Mouse (Mus musculus): ENCODE measurements around the gene Jak3.
"Not testable (repeated sequence)": the region's sequence is repeated elsewhere in the genome, so short reads cannot be mapped to it uniquely, and the experiment has no call there.

Jak3 gene

GRCm38 (mm10) chr8:71692509-71692908 is 16.4 kb downstream of the Jak3 start:
- DNase-seq: no peak

- DNase-seq: no peak
These were observed 17.3 kb downstream of the Jak3 start for GRCm38 (mm10) chr8:71693166-71694041.

- not testable (repeated sequence) for DNase-seq
These were observed 19.4 kb downstream of the Jak3 start for GRCm38 (mm10) chr8:71695456-71695855.

GRCm38 (mm10) chr8:71700493-71701269 is 24.6 kb downstream of the Jak3 start:
- no peak for DNase-seq

- DNase-seq: no peak
These were observed 25.5 kb downstream of the Jak3 start, which contains the start of gene B3gnt3 for GRCm38 (mm10) chr8:71701414-71702086. TSS of gene B3gnt3 (minus strand) at chr8:71701789.

GRCm38 (mm10) chr8:71702087-71702432 is 26.0 kb downstream of the Jak3 start:
- DNase-seq: no peak

GRCm38 (mm10) chr8:71702923-71703322 is 26.8 kb downstream of the Jak3 start:
- DNase-seq: no peak

GRCm38 (mm10) chr8:71703400-71703799 is 27.3 kb downstream of the Jak3 start:
- DNase-seq: not testable (repeated sequence)

GRCm38 (mm10) chr8:71707874-71708273 is 31.8 kb downstream of the Jak3 start:
- no peak for DNase-seq

GRCm38 (mm10) chr8:71709134-71709799 is 33.2 kb downstream of the Jak3 start:
- DNase-seq: no peak

- DNase-seq: peak; percentile 97
These were observed 33.8 kb downstream of the Jak3 start for GRCm38 (mm10) chr8:71709800-71710446.

- DNase-seq: no peak
These were observed 35.5 kb downstream of the Jak3 start for GRCm38 (mm10) chr8:71711574-71711973.

GRCm38 (mm10) chr8:71715531-71715930 is 39.4 kb downstream of the Jak3 start:
- DNase-seq: no peak

GRCm38 (mm10) chr8:71716561-71717053 is 40.5 kb downstream of the Jak3 start:
- no peak for DNase-seq

GRCm38 (mm10) chr8:71717096-71717495 is 41.0 kb downstream of the Jak3 start:
- DNase-seq: no peak

GRCm38 (mm10) chr8:71718252-71718651 is 42.2 kb downstream of the Jak3 start:
- DNase-seq: no peak

GRCm38 (mm10) chr8:71719218-71719617 is 43.1 kb downstream of the Jak3 start:
- no peak for DNase-seq

GRCm38 (mm10) chr8:71719928-71720457 is 43.9 kb downstream of the Jak3 start:
- DNase-seq: no peak

- DNase-seq: no peak
These were observed 47.0 kb downstream of the Jak3 start for GRCm38 (mm10) chr8:71723047-71723551.

- DNase-seq: no peak
These were observed 48.3 kb downstream of the Jak3 start for GRCm38 (mm10) chr8:71724389-71724788.

GRCm38 (mm10) chr8:71725122-71725924 is 49.2 kb downstream of the Jak3 start, which contains the start of gene Fcho1:
TSS of gene Fcho1 (minus strand) at chr8:71725716.
- peak; percentile 86 for DNase-seq
